Mouse (Mus musculus): ENCODE data around the gene Nell2. TPM values are rescaled to one million over a fixed set of nuclear protein-coding genes. Genes with fewer than 3 reads are reported as not detected.

Nell2 gene
- polyA plus RNA-seq, 1 experiment from 2014 or later = 35.8 TPM

DNA sequence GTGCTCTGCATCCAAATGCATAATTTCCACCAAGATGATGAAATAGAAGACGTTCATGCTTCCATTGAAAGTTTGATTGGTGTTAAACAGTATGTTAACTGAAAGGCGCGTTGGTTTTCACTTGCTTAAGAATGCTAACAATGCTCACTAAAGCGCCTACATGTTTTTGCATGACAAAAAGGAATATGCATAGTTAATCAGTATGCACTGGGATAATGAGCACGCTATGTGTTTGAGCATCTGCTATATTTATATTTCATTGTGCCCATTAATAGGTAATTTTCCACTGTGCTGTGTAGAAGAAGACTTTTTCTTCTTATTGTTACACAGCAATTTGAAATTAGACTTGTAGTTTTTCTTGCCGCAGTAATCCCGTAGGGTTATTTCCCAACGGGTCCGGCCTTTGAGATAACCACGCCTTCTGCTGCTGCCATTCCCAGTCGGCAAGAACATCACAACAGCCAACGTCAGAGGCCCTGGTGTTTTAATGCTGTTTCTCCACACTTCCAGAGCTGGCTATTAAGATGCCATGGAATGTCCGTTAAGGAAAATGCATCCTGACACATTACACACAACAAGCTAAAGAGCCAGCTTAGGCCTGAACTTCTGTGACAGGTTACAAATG is 499.4 kb downstream of the Nell2 start:
- H3K27me3 ChIP-seq (ENCODE audit: poor library complexity, severe bottlenecking) = no peaks in the 10 kb centered on the region

More for the DNA sequence above, 499.4 kb downstream of the Nell2 start:
- Histone ChIP-seq H3K4me1 (peaks cover 6% of the 10 kb centered on the region; the same call in 1 of the 2 replicates), H3K36me3 (replicated peaks) (no peaks in the 10 kb centered on the region), H3K27ac (no peak overlapping the region), H3K4me3 (no peak overlapping the region), H3K9me3 (no peaks in the 10 kb centered on the region)
- no peak for DNase-seq (ENCODE audit: extremely low spot score, low spot score)
- 89% methylated on average over 13 of the region's 13 CpGs for WGBS

Other genes with a start within 250 kb of the Nell2 start
- gene Dbx2, start 127.4 kb upstream of the Nell2 start, polyA plus RNA-seq (2016; fragmentation: Nextera tagmentation; extraction: Ambion mirVana) = 0.25 and 0.67 TPM in 2 replicates